Mouse (Mus musculus) ES-E14 (cell line): Measurements from ENCODE around the gene Nup107. TPM values are rescaled to one million over a fixed set of nuclear protein-coding genes. Genes with fewer than 3 reads are reported as not detected.

Experiments
- DNase-seq: peaks from one replicate; pipeline ENCODE4 v3.0.0-alpha.2; 2013; ENCODE audit warnings: low read depth, low spot score
- H3K27ac ChIP-seq: 2 replicates; pipeline ENCODE4 v1.5.1; 2012; ENCODE audit warnings: low read depth, mild to moderate bottlenecking, low read length, moderate library complexity, mixed read lengths; ENCODE audit not compliant: poor library complexity, insufficient read depth, severe bottlenecking
- H3K36me3 ChIP-seq: 2 replicates; pipeline ENCODE4 v1.6.1; 2012; ENCODE audit warnings: mild to moderate bottlenecking, low read length, moderate library complexity, mixed read lengths; ENCODE audit not compliant: control insufficient read depth, poor library complexity, insufficient read depth, severe bottlenecking
- H3K4me1 ChIP-seq, 2 experiments: fragments of 150-350 bp in 1 of 2; sonication (generic) in 1 of 2; 2 replicates each; pipeline ENCODE4 v1.6.1; 2012; ENCODE audit warnings: low read length in 2 of 2, mild to moderate bottlenecking in 1 of 2, mixed read lengths in 1 of 2; ENCODE audit not compliant: control insufficient read depth in 2 of 2, insufficient read depth in 2 of 2, poor library complexity in 1 of 2
- H3K4me3 ChIP-seq, 2 experiments: fragments of 150-350 bp in 1 of 2; sonication (generic) in 1 of 2; 2 replicates each; pipeline ENCODE4 v1.5.1; 2012; ENCODE audit warnings: low read length in 2 of 2, low read depth in 1 of 2, mild to moderate bottlenecking in 1 of 2, mixed read lengths in 1 of 2; ENCODE audit not compliant: insufficient read depth in 1 of 2, poor library complexity in 1 of 2, severe bottlenecking in 1 of 2
- H3K9ac ChIP-seq: 2 replicates; pipeline ENCODE4 v1.6.1; 2012; ENCODE audit warnings: low read depth, mild to moderate bottlenecking, low read length, mixed read lengths; ENCODE audit not compliant: poor library complexity, insufficient read depth, severe bottlenecking
- H3K9me3 ChIP-seq: fragments of 150-350 bp; sonication (generic); 2 replicates; pipeline ENCODE4 v1.6.1; 2012; ENCODE audit warnings: low read depth, mild to moderate bottlenecking, low read length; ENCODE audit not compliant: control insufficient read depth, insufficient read depth
- CHD2 ChIP-seq: IDR thresholded peaks from 2 replicates; pipeline ENCODE4 v1.6.1; 2014; ENCODE audit warnings: mild to moderate bottlenecking, low read depth, low read length, inconsistent platforms
- HCFC1 ChIP-seq: IDR thresholded peaks from 2 replicates; pipeline ENCODE4 v1.6.1; 2012; ENCODE audit warnings: low read length, inconsistent platforms, borderline replicate concordance; ENCODE audit not compliant: insufficient read depth
- MAFK ChIP-seq: IDR thresholded peaks from 2 replicates; pipeline ENCODE4 v1.6.1; 2014; ENCODE audit warnings: mild to moderate bottlenecking, low read depth, low read length, inconsistent platforms; ENCODE audit not compliant: insufficient read depth
- ZC3H11A ChIP-seq: IDR thresholded peaks from 2 replicates; pipeline ENCODE4 v1.6.1; 2012; ENCODE audit warnings: low read depth, mild to moderate bottlenecking, inconsistent platforms, low read length, borderline replicate concordance
- ZNF384 ChIP-seq: IDR thresholded peaks from 2 replicates; pipeline ENCODE4 v1.6.1; 2012; ENCODE audit warnings: low read depth, low read length, inconsistent platforms
- in situ Hi-C, 2 experiments: fragments of 600-800 bp; cut with MboI; formaldehyde crosslinking; loops; one replicate each; pipeline ENCODE4 v1.15.1; 2025; ENCODE audit warnings: low sequenced_read_pairs in 2 of 2, inconsistent platforms in 1 of 2; ENCODE audit not compliant: unreplicated experiment in 2 of 2
- total RNA-seq: library from RNA; depleted of rRNA; stranded (reverse); fragments of 300-350 nt; gene quantifications from 2 replicates; pipeline ENCODE4 v1.2.3, GENCODE M21; 2012; rRNA removed

Nup107 gene
- total RNA-seq, 1 experiment: 80.8 TPM

GRCm38 (mm10) chr10:117701034-117701829 is 91.3 kb downstream of the Nup107 start:
- in situ Hi-C loops: no loop called here
- Histone ChIP-seq H3K36me3 (peaks cover 43% of the 10 kb centered on the region), H3K27ac (no peak overlapping the region), H3K4me1 (peaks cover 0 to 2% of the 10 kb centered on the region in 2 experiments; a peak in 1 of 4 replicates), H3K9ac (no peak overlapping the region), H3K9me3 (no peaks in the 10 kb centered on the region), H3K4me3 (no peak overlapping the region)
- TF ChIP-seq ZNF384 (no peak), CHD2 (no peak), ZC3H11A (no peak), MAFK (no peak), HCFC1 (no peak)
- DNase-seq: no peak

Other genes with a start within 250 kb of the Nup107 start
- 4.6 and 4.8 TPM in 2 replicates for gene Cpm, start 163.2 kb downstream of the Nup107 start, total RNA-seq
- gene Mdm2, start 81.9 kb downstream of the Nup107 start, total RNA-seq: 145 and 178 TPM in 2 replicates
- 16.3 and 22.8 TPM in 2 replicates for gene Slc35e3, start 46.3 kb downstream of the Nup107 start, total RNA-seq
- 26.1 and 49.6 TPM in 2 replicates for gene Rap1b, start 53.3 kb upstream of the Nup107 start, total RNA-seq